Mouse (Mus musculus) kidney, adult 9 months (tissue): Measurements from ENCODE around the gene Tmem139.

Experiments used
- DNase-seq: peaks from one replicate; pipeline ENCODE4 v3.0.0; 2022

Tmem139 gene

GRCm38 (mm10) chr6:42261524-42262170 lies at the start of gene Tmem139:
Gene Tmem139 (plus strand): TSS chr6:42261970.
- peak; percentile 88 for DNase-seq

GRCm38 (mm10) chr6:42215028-42215427 lies 46.7 kb upstream of the Tmem139 start, which contains the start of gene Tas2r144:
Gene Tas2r144 (plus strand): TSS chr6:42215328.
- DNase-seq: no peak

- peak; percentile 43 for DNase-seq
Observed at GRCm38 (mm10) chr6:42222286-42222685, 39.5 kb upstream of the Tmem139 start.

- DNase-seq: no peak
Observed at GRCm38 (mm10) chr6:42225046-42225445, 36.7 kb upstream of the Tmem139 start.

GRCm38 (mm10) chr6:42227240-42228101 lies 34.3 kb upstream of the Tmem139 start:
- peak; percentile 73 for DNase-seq

- no peak for DNase-seq
Observed at GRCm38 (mm10) chr6:42229610-42230009, 32.2 kb upstream of the Tmem139 start.

- no peak for DNase-seq
Observed at GRCm38 (mm10) chr6:42231191-42231590, 30.6 kb upstream of the Tmem139 start.

- no peak for DNase-seq
Observed at GRCm38 (mm10) chr6:42237276-42237805, 24.4 kb upstream of the Tmem139 start.

- no peak for DNase-seq
Observed at GRCm38 (mm10) chr6:42241311-42242045, 20.3 kb upstream of the Tmem139 start.

- peak; percentile 93 for DNase-seq
Observed at GRCm38 (mm10) chr6:42245711-42246353, 15.9 kb upstream of the Tmem139 start, which contains the start of gene Gstk1. Gene Gstk1 (plus strand): TSS chr6:42245935.

GRCm38 (mm10) chr6:42247173-42247572 lies 14.6 kb upstream of the Tmem139 start:
- DNase-seq: peak; percentile 69

- DNase-seq: no peak
Observed at GRCm38 (mm10) chr6:42247981-42248380, 13.8 kb upstream of the Tmem139 start.

GRCm38 (mm10) chr6:42251791-42252190 lies 10.0 kb upstream of the Tmem139 start:
- DNase-seq: no peak

GRCm38 (mm10) chr6:42253103-42253502 lies 8.7 kb upstream of the Tmem139 start:
- DNase-seq: no peak

GRCm38 (mm10) chr6:42257303-42257863 lies 4.4 kb upstream of the Tmem139 start:
- peak; percentile 78 for DNase-seq

- no peak for DNase-seq
Observed at GRCm38 (mm10) chr6:42260430-42260829, 1.3 kb upstream of the Tmem139 start.

- DNase-seq: peak; percentile 99
Observed at GRCm38 (mm10) chr6:42264626-42265312, 3.0 kb downstream of the Tmem139 start, which contains the start of gene Casp2. Gene Casp2 (plus strand): TSS chr6:42264985.

- peak; percentile 30 for DNase-seq
Observed at GRCm38 (mm10) chr6:42265391-42266330, 3.9 kb downstream of the Tmem139 start.

GRCm38 (mm10) chr6:42270817-42271216 lies 9.0 kb downstream of the Tmem139 start:
- DNase-seq: no peak

- DNase-seq: no peak
Observed at GRCm38 (mm10) chr6:42276151-42276550, 14.4 kb downstream of the Tmem139 start.
